Mouse (Mus musculus): ENCODE measurements around the gene E130114P18Rik. TPM values are rescaled to one million over a fixed set of nuclear protein-coding genes. Genes with fewer than 3 reads are reported as not detected.

Gene E130114P18Rik
- total and polyA plus RNA-seq, 2 experiments: not detected

GRCm38 (mm10) chr4:97581314-97582063 is 196.4 kb downstream of the E130114P18Rik start:
- TF ChIP-seq POLR2A (IDR thresholded peaks at IDR 0.05; ENCODE audit: extremely low read depth, insufficient read depth, low read length): no peak
- TF ChIP-seq CTCF (IDR thresholded peaks at IDR 0.05; ENCODE audit: low read depth, low read length): no peak
- no peaks in the 10 kb centered on the region for H3K79me2 ChIP-seq (ENCODE audit: control insufficient read depth, insufficient read depth, low read length)
- DNase-seq (ENCODE audit: extremely low read depth, low read depth, low spot score): no peak
- no peak overlapping the region for H3K4me3 ChIP-seq (ENCODE audit: insufficient read depth, low read depth, low read length)
- no peak overlapping the region for H3K27ac ChIP-seq (replicated peaks; ENCODE audit: insufficient read depth, low read depth, low read length)
- H3K9ac ChIP-seq (ENCODE audit: low read depth, low read length): no peak overlapping the region
- no peaks in the 10 kb centered on the region for H3K4me1 ChIP-seq (ENCODE audit: control insufficient read depth, insufficient read depth, low read length)
- H3K36me3 ChIP-seq (ENCODE audit: control insufficient read depth, insufficient read depth, low read length): no peaks in the 10 kb centered on the region
- H3K27me3 ChIP-seq (ENCODE audit: control insufficient read depth, insufficient read depth, low read length): no peaks in the 10 kb centered on the region
- WGBS: 77% methylated on average over 12 of the region's 12 CpGs

- no peaks in the 10 kb centered on the region for H3K36me3 ChIP-seq (ENCODE audit: control insufficient read depth, insufficient read depth, low read length)
- no peaks in the 10 kb centered on the region for H3K27me3 ChIP-seq (ENCODE audit: control insufficient read depth, insufficient read depth, low read length)
- TF ChIP-seq CTCF (IDR thresholded peaks at IDR 0.05; ENCODE audit: low read depth, low read length) (no peak), POLR2A (IDR thresholded peaks at IDR 0.05; ENCODE audit: extremely low read depth, insufficient read depth, low read length) (no peak)
- no peaks in the 10 kb centered on the region for H3K79me2 ChIP-seq (ENCODE audit: control insufficient read depth, insufficient read depth, low read length)
- no peaks in the 10 kb centered on the region for H3K4me1 ChIP-seq (ENCODE audit: control insufficient read depth, insufficient read depth, low read length)
- DNase-seq (ENCODE audit: extremely low read depth, low read depth, low spot score): no peak
- no peak overlapping the region for H3K9ac ChIP-seq (ENCODE audit: low read depth, low read length)
- 96% methylated on average over 7 of the region's 7 CpGs for WGBS
- H3K27ac ChIP-seq (replicated peaks; ENCODE audit: insufficient read depth, low read depth, low read length): no peak overlapping the region
- H3K4me3 ChIP-seq (ENCODE audit: insufficient read depth, low read depth, low read length): no peak overlapping the region
Measured at GRCm38 (mm10) chr4:97580906-97581305, 197.0 kb downstream of the E130114P18Rik start.

- no peak overlapping the region for H3K27ac ChIP-seq (replicated peaks; ENCODE audit: insufficient read depth, low read depth, low read length)
- 92% methylated on average over 9 of the region's 9 CpGs for WGBS
- H3K4me3 ChIP-seq (ENCODE audit: insufficient read depth, low read depth, low read length): no peak overlapping the region
- H3K27me3 ChIP-seq (ENCODE audit: control insufficient read depth, insufficient read depth, low read length): no peaks in the 10 kb centered on the region
- no peaks in the 10 kb centered on the region for H3K36me3 ChIP-seq (ENCODE audit: control insufficient read depth, insufficient read depth, low read length)
- no peak for DNase-seq (ENCODE audit: extremely low read depth, low read depth, low spot score)
- H3K9ac ChIP-seq (ENCODE audit: low read depth, low read length): no peak overlapping the region
- no peaks in the 10 kb centered on the region for H3K4me1 ChIP-seq (ENCODE audit: control insufficient read depth, insufficient read depth, low read length)
- TF ChIP-seq CTCF (IDR thresholded peaks at IDR 0.05; ENCODE audit: low read depth, low read length): no peak
- TF ChIP-seq POLR2A (IDR thresholded peaks at IDR 0.05; ENCODE audit: extremely low read depth, insufficient read depth, low read length): no peak
- H3K79me2 ChIP-seq (ENCODE audit: control insufficient read depth, insufficient read depth, low read length): no peaks in the 10 kb centered on the region
Measured at GRCm38 (mm10) chr4:97578571-97579165, 199.2 kb downstream of the E130114P18Rik start.

- H3K79me2 ChIP-seq (ENCODE audit: control insufficient read depth, insufficient read depth, low read length): no peaks in the 10 kb centered on the region
- no peak overlapping the region for H3K27ac ChIP-seq (replicated peaks; ENCODE audit: insufficient read depth, low read depth, low read length)
- H3K27me3 ChIP-seq (ENCODE audit: control insufficient read depth, insufficient read depth, low read length): no peaks in the 10 kb centered on the region
- H3K9ac ChIP-seq (ENCODE audit: low read depth, low read length): no peak overlapping the region
- 85% methylated on average over 5 of the region's 5 CpGs for WGBS
- H3K4me1 ChIP-seq (ENCODE audit: control insufficient read depth, insufficient read depth, low read length): no peaks in the 10 kb centered on the region
- no peak overlapping the region for H3K4me3 ChIP-seq (ENCODE audit: insufficient read depth, low read depth, low read length)
- H3K36me3 ChIP-seq (ENCODE audit: control insufficient read depth, insufficient read depth, low read length): no peaks in the 10 kb centered on the region
- DNase-seq (ENCODE audit: extremely low read depth, low read depth, low spot score): no peak
- TF ChIP-seq POLR2A (IDR thresholded peaks at IDR 0.05; ENCODE audit: extremely low read depth, insufficient read depth, low read length) (no peak), CTCF (IDR thresholded peaks at IDR 0.05; ENCODE audit: low read depth, low read length) (no peak)
Measured at GRCm38 (mm10) chr4:97577431-97577830, 200.4 kb downstream of the E130114P18Rik start.

GRCm38 (mm10) chr4:97575447-97575846 is 202.4 kb downstream of the E130114P18Rik start:
- H3K4me1 ChIP-seq (ENCODE audit: control insufficient read depth, insufficient read depth, low read length): no peaks in the 10 kb centered on the region
- no peaks in the 10 kb centered on the region for H3K36me3 ChIP-seq (ENCODE audit: control insufficient read depth, insufficient read depth, low read length)
- TF ChIP-seq POLR2A (IDR thresholded peaks at IDR 0.05; ENCODE audit: extremely low read depth, insufficient read depth, low read length) (no peak), CTCF (IDR thresholded peaks at IDR 0.05; ENCODE audit: low read depth, low read length) (no peak)
- no peak overlapping the region for H3K4me3 ChIP-seq (ENCODE audit: insufficient read depth, low read depth, low read length)
- no peak overlapping the region for H3K9ac ChIP-seq (ENCODE audit: low read depth, low read length)
- H3K27ac ChIP-seq (replicated peaks; ENCODE audit: insufficient read depth, low read depth, low read length): no peak overlapping the region
- WGBS: 76% methylated on average over 5 of the region's 5 CpGs
- H3K79me2 ChIP-seq (ENCODE audit: control insufficient read depth, insufficient read depth, low read length): no peaks in the 10 kb centered on the region
- no peak for DNase-seq (ENCODE audit: extremely low read depth, low read depth, low spot score)
- no peaks in the 10 kb centered on the region for H3K27me3 ChIP-seq (ENCODE audit: control insufficient read depth, insufficient read depth, low read length)

GRCm38 (mm10) chr4:97569320-97569719 is 208.6 kb downstream of the E130114P18Rik start:
- DNase-seq (ENCODE audit: extremely low read depth, low read depth, low spot score): no peak
- H3K36me3 ChIP-seq (ENCODE audit: control insufficient read depth, insufficient read depth, low read length): no peaks in the 10 kb centered on the region
- H3K9ac ChIP-seq (ENCODE audit: low read depth, low read length): no peak overlapping the region
- H3K27ac ChIP-seq (replicated peaks; ENCODE audit: insufficient read depth, low read depth, low read length): no peak overlapping the region
- TF ChIP-seq CTCF (IDR thresholded peaks at IDR 0.05; ENCODE audit: low read depth, low read length) (no peak), POLR2A (IDR thresholded peaks at IDR 0.05; ENCODE audit: extremely low read depth, insufficient read depth, low read length) (no peak)
- no peak overlapping the region for H3K4me3 ChIP-seq (ENCODE audit: insufficient read depth, low read depth, low read length)
- WGBS: 82% methylated on average over 3 of the region's 3 CpGs
- H3K4me1 ChIP-seq (ENCODE audit: control insufficient read depth, insufficient read depth, low read length): no peaks in the 10 kb centered on the region
- no peaks in the 10 kb centered on the region for H3K27me3 ChIP-seq (ENCODE audit: control insufficient read depth, insufficient read depth, low read length)
- no peaks in the 10 kb centered on the region for H3K79me2 ChIP-seq (ENCODE audit: control insufficient read depth, insufficient read depth, low read length)
